Mouse (Mus musculus) liver, adult 2 months (tissue): ENCODE measurements around the gene Tmem219. TPM values are rescaled to one million over a fixed set of nuclear protein-coding genes. Genes with fewer than 3 reads are reported as not detected.
A peak's percentile ranks its signal among the peaks of the same experiment; 100 is the strongest.

Experiments used
- DNase-seq: peaks from one replicate; pipeline ENCODE4 v3.0.0-alpha.2; 2011; ENCODE audit warnings: low read depth, low spot score; ENCODE audit errors: extremely low read depth
- H3K27ac ChIP-seq: fragments of 200-500 bp; replicated peaks from 2 replicates; pipeline ENCODE4 v1.5.1; 2012; ENCODE audit warnings: low read depth, mild to moderate bottlenecking, control low read depth, inconsistent platforms, low read length; ENCODE audit not compliant: insufficient read depth
- H3K27me3 ChIP-seq: fragments of 200-500 bp; 2 replicates; pipeline ENCODE4 v1.6.1; 2012; ENCODE audit warnings: mild to moderate bottlenecking, moderate library complexity, low read length, inconsistent platforms; ENCODE audit not compliant: control insufficient read depth, insufficient read depth
- H3K36me3 ChIP-seq: fragments of 200-500 bp; 2 replicates; pipeline ENCODE4 v1.6.1; 2012; ENCODE audit warnings: low read length, inconsistent platforms; ENCODE audit not compliant: control insufficient read depth, insufficient read depth
- H3K4me1 ChIP-seq: fragments of 200-500 bp; 2 replicates; pipeline ENCODE4 v1.6.1; 2011; ENCODE audit warnings: low read length; ENCODE audit not compliant: control insufficient read depth, insufficient read depth
- H3K4me3 ChIP-seq: fragments of 200-500 bp; 2 replicates; pipeline ENCODE4 v1.5.1; 2011; ENCODE audit warnings: low read depth, mild to moderate bottlenecking, control low read depth, low read length, moderate library complexity; ENCODE audit not compliant: insufficient read depth
- H3K79me2 ChIP-seq: fragments of 200-500 bp; 2 replicates; pipeline ENCODE4 v1.6.1; 2012; ENCODE audit warnings: inconsistent platforms, mild to moderate bottlenecking, low read length, moderate library complexity; ENCODE audit not compliant: control insufficient read depth, insufficient read depth
- H3K9ac ChIP-seq: fragments of 200-500 bp; 2 replicates; pipeline ENCODE4 v1.6.1; 2012; ENCODE audit warnings: low read depth, mild to moderate bottlenecking, control low read depth, inconsistent platforms, low read length
- CTCF ChIP-seq: fragments of 200-500 bp; IDR thresholded peaks from 2 replicates; pipeline ENCODE4 v1.5.1; 2011; ENCODE audit warnings: low read depth, low read length, control low read depth
- POLR2A ChIP-seq: fragments of 200-500 bp; IDR thresholded peaks from 2 replicates; pipeline ENCODE4 v1.6.1; 2011; ENCODE audit warnings: low read length, control low read depth; ENCODE audit not compliant: insufficient read depth; ENCODE audit errors: extremely low read depth
- WGBS: fragments of 180-500 bp; shearing (Covaris S2); methylation state at CpG from one replicate; pipeline ENCODE4 v1.1.7; 2018; 5-methylcytosine and 5-hydroxymethylcytosine counted together
- polyA plus RNA-seq: library from polyadenylated mRNA; depleted of rRNA; stranded (reverse); fragments of >200 nt; gene quantifications from 2 replicates; pipeline ENCODE4 v1.2.3, GENCODE M21; 2012
- total RNA-seq: library from RNA; depleted of rRNA; stranded (reverse); fragments of >200 nt; gene quantifications from 2 replicates; pipeline ENCODE4 v1.2.3, GENCODE M21; 2014

The Tmem219 gene
- total and polyA plus RNA-seq, 2 experiments, result 78.4 to 120 TPM

- Histone ChIP-seq H3K27ac (no peak within 1 kb of the TSS), H3K79me2 (no peaks in the 10 kb centered on the region), H3K36me3 (no peaks in the 10 kb centered on the region), H3K4me1 (no peaks in the 10 kb centered on the region; the same call in 1 of the 2 replicates), H3K9ac (no peak within 1 kb of the TSS), H3K27me3 (peaks cover 6% of the 10 kb centered on the region; the same call in 1 of the 2 replicates), H3K4me3 (peak within 1 kb of the TSS; percentile 57; the same call in 1 of the 2 replicates)
- TF ChIP-seq CTCF, result no peak
- TF ChIP-seq POLR2A, result no peak
- DNase-seq, result peak; percentile 48
- 1% methylated on average over 42 of the region's 42 CpGs for WGBS
Observed at GRCm38 (mm10) chr7:126949793-126950646, 27.3 kb upstream of the Tmem219 start, which contains the start of gene Sez6l2. Gene Sez6l2, plus strand, starts transcription at chr7:126950563.

- Histone ChIP-seq H3K9ac (no peak within 1 kb of the TSS), H3K36me3 (no peaks in the 10 kb centered on the region; the same call in 1 of the 2 replicates), H3K27ac (no peak within 1 kb of the TSS), H3K27me3 (peaks cover 6% of the 10 kb centered on the region; the same call in 1 of the 2 replicates), H3K79me2 (no peaks in the 10 kb centered on the region), H3K4me1 (no peaks in the 10 kb centered on the region; the same call in 1 of the 2 replicates), H3K4me3 (peak within 1 kb of the TSS; percentile 57; the same call in 1 of the 2 replicates)
- no peak for DNase-seq
- whole genome bisulfite sequencing, result 3% methylated on average over 21 of the region's 21 CpGs
- TF ChIP-seq POLR2A (no peak), CTCF (no peak)
Observed at GRCm38 (mm10) chr7:126949403-126949792, 26.7 kb upstream of the Tmem219 start, which contains the start of gene Asphd1. Gene Asphd1, minus strand, starts transcription at chr7:126949582.

GRCm38 (mm10) chr7:126948626-126949025, 25.9 kb upstream of the Tmem219 start:
- H3K27ac ChIP-seq, result no peak overlapping the region
- no peak for DNase-seq
- H3K4me3 ChIP-seq, result no peak overlapping the region
- peaks cover 6% of the 10 kb centered on the region; the same call in 1 of the 2 replicates for H3K27me3 ChIP-seq
- 88% methylated on average over 10 of the region's 10 CpGs for whole genome bisulfite sequencing
- no peak for TF ChIP-seq CTCF
- TF ChIP-seq POLR2A, result no peak
- H3K36me3 ChIP-seq, result peaks cover 4% of the 10 kb centered on the region; the same call in 1 of the 2 replicates
- H3K9ac ChIP-seq, result no peak overlapping the region
- no peaks in the 10 kb centered on the region; the same call in 1 of the 2 replicates for H3K4me1 ChIP-seq
- no peaks in the 10 kb centered on the region for H3K79me2 ChIP-seq

GRCm38 (mm10) chr7:126946530-126946929, 23.8 kb upstream of the Tmem219 start:
- no peak overlapping the region for H3K27ac ChIP-seq
- H3K79me2 ChIP-seq, result no peaks in the 10 kb centered on the region
- peaks cover 6% of the 10 kb centered on the region; the same call in 1 of the 2 replicates for H3K36me3 ChIP-seq
- no peak for DNase-seq
- H3K4me1 ChIP-seq, result no peaks in the 10 kb centered on the region; the same call in 1 of the 2 replicates
- WGBS, result 82% methylated on average over 3 of the region's 3 CpGs
- H3K4me3 ChIP-seq, result no peak overlapping the region
- TF ChIP-seq POLR2A, result no peak
- TF ChIP-seq CTCF, result peak; percentile 75
- peaks cover 6% of the 10 kb centered on the region; the same call in 1 of the 2 replicates for H3K27me3 ChIP-seq
- no peak overlapping the region for H3K9ac ChIP-seq

- DNase-seq, result no peak
- H3K27me3 ChIP-seq, result no peaks in the 10 kb centered on the region
- TF ChIP-seq POLR2A (no peak), CTCF (no peak)
- no peak overlapping the region for H3K4me3 ChIP-seq
- 82% methylated on average over 5 of the region's 5 CpGs for WGBS
- no peak overlapping the region for H3K27ac ChIP-seq
- H3K4me1 ChIP-seq, result no peaks in the 10 kb centered on the region
- peaks cover 12% of the 10 kb centered on the region; the same call in 1 of the 2 replicates for H3K36me3 ChIP-seq
- no peaks in the 10 kb centered on the region for H3K79me2 ChIP-seq
- no peak overlapping the region for H3K9ac ChIP-seq
Observed at GRCm38 (mm10) chr7:126941801-126942200, 19.1 kb upstream of the Tmem219 start.

GRCm38 (mm10) chr7:126941171-126941570, 18.5 kb upstream of the Tmem219 start:
- WGBS, result 81% methylated on average over 6 of the region's 6 CpGs

More at GRCm38 (mm10) chr7:126941171-126941570, 18.5 kb upstream of the Tmem219 start:
- no peak for TF ChIP-seq POLR2A
- no peak for TF ChIP-seq CTCF
- Histone ChIP-seq H3K27ac (no peak overlapping the region), H3K27me3 (no peaks in the 10 kb centered on the region), H3K36me3 (peaks cover 19% of the 10 kb centered on the region; the same call in 1 of the 2 replicates), H3K79me2 (no peaks in the 10 kb centered on the region), H3K4me1 (no peaks in the 10 kb centered on the region), H3K9ac (no peak overlapping the region), H3K4me3 (no peak overlapping the region)
- DNase-seq, result no peak
